8 mouse cellular contexts compared by ENCODE assay signal in genomic region chr2:166261799-166262198, GRCm38 (mm10).
DNase-seq lines count a peak whose midpoint lies in the region; ATAC-seq lines count a peak whose summit lies in the region.

No protein-coding gene starts in this region.

- H3K4me1 ChIP-seq in neural tube, embryonic 15.5 days: peaks cover 38% of the 10 kb centered on the region

- no peaks in the 10 kb centered on the region for H3K27me3 ChIP-seq in neural tube, embryonic 15.5 days (replicated peaks)

- H3K4me3 ChIP-seq in neural tube, embryonic 15.5 days (replicated peaks): no peak overlapping the region

- peak; percentile 51 for DNase-seq in adrenal gland, postnatal 14 days
- DNase-seq in adrenal gland, adult 8-10 months: no peak
- DNase-seq in neural tube, embryonic 10.5 days (ENCODE audit: extremely low spot score, low spot score): peak; percentile 59
- peak; percentile 61 to 72 for DNase-seq in kidney, postnatal 4 days
- peak; percentile 67 for DNase-seq in thymus, postnatal 14 days
- DNase-seq in layer of hippocampus, postnatal 36 days: no peak
- DNase-seq in layer of hippocampus, postnatal 14 days (ENCODE audit: low spot score in 2 of 2): no peak

- H3K36me3 ChIP-seq in neural tube, embryonic 15.5 days: no peaks in the 10 kb centered on the region

- H3K9me3 ChIP-seq in neural tube, embryonic 15.5 days (replicated peaks): no peaks in the 10 kb centered on the region

- no peak overlapping the region for H3K9ac ChIP-seq in neural tube, embryonic 15.5 days (replicated peaks)

- WGBS in neural tube, embryonic 15.5 days: 46% methylated on average over 7 of the region's 7 CpGs

- no peak overlapping the region for H3K4me2 ChIP-seq in neural tube, embryonic 15.5 days

- no peak for ATAC-seq in neural tube, embryonic 15.5 days (ENCODE audit: low FRiP score)

- no peak overlapping the region for H3K27ac ChIP-seq in neural tube, embryonic 15.5 days (replicated peaks)

Comparison
In these comparisons a context has a peak if more than half of its experiments do, and no peak if none do; other contexts are left out.
1. DNase-seq: peak in adrenal gland, postnatal 14 days (single experiment), neural tube, embryonic 10.5 days (single experiment), kidney, postnatal 4 days (2 of 2) and thymus, postnatal 14 days (single experiment); none in adrenal gland, adult 8-10 months (single experiment), layer of hippocampus, postnatal 36 days (0 of 2) and layer of hippocampus, postnatal 14 days (0 of 2).